Mouse (Mus musculus) embryo, embryonic 11.5 days (tissue): Measurements from ENCODE around the gene Plxnb1.
"Not testable (repeated sequence)": the region's sequence is repeated elsewhere in the genome, so short reads cannot be mapped to it uniquely, and the experiment has no call there.

Experiments
- DNase-seq: peaks from one replicate; pipeline ENCODE4 v3.0.0-alpha.2; 2012; ENCODE audit warnings: low read depth, low spot score

Plxnb1 gene

DNA sequence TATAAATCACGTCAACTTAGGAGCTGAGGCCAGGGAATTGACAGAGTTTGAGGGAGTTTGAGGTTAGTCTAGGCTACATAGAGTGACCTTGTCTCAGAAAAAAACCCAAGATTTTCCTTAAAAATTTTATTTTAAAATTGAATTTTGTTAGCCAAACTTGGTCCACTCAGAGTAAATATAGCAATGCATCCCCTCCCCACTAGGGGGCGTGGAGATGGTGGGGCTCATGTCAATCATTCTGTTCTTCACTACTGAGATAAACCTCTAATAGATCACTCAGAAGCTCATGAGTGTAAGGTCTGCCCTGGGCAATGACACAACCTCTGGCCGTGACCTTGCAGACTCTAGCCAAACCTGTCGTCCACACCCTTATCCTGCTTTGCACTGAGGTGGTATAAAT is 45.2 kb downstream of the Plxnb1 start:
- not testable (repeated sequence) for DNase-seq

- DNase-seq = no peak
Measured at GRCm38 (mm10) chr9:109161941-109162340, 66.8 kb downstream of the Plxnb1 start, which contains the start of gene Fbxw21. Gene Fbxw21 (minus strand): TSS chr9:109162041.

- DNase-seq = no peak
Measured at GRCm38 (mm10) chr9:109167316-109167715, 72.1 kb downstream of the Plxnb1 start.
